Mouse (Mus musculus): ENCODE results near the gene Gpc6. TPM values are rescaled to one million over a fixed set of nuclear protein-coding genes. Genes with fewer than 3 reads are reported as not detected.
A peak's percentile ranks its signal among the peaks of the same experiment; 100 is the strongest.

Gene Gpc6
- total RNA-seq, 4 experiments from 2014 or later: 7.7 to 10.5 (median 9.2) TPM

- DNase-seq (ENCODE audit: low spot score): no peak
Measured at GRCm38 (mm10) chr14:117708817-117709216, 783.7 kb downstream of the Gpc6 start.

- peak; percentile 77 for DNase-seq (ENCODE audit: low spot score)
Measured at GRCm38 (mm10) chr14:117710463-117710911, 785.4 kb downstream of the Gpc6 start.

GRCm38 (mm10) chr14:117712311-117712710 is 787.2 kb downstream of the Gpc6 start:
- peak; percentile 35 for DNase-seq (ENCODE audit: low spot score)

GRCm38 (mm10) chr14:117714165-117714564 is 789.0 kb downstream of the Gpc6 start:
- no peak for DNase-seq (ENCODE audit: low spot score)

GRCm38 (mm10) chr14:117716305-117716704 is 791.2 kb downstream of the Gpc6 start:
- no peak for DNase-seq (ENCODE audit: low spot score)

GRCm38 (mm10) chr14:117728741-117729140 is 803.6 kb downstream of the Gpc6 start:
- DNase-seq (ENCODE audit: low spot score): no peak

- DNase-seq (ENCODE audit: low spot score): no peak
Measured at GRCm38 (mm10) chr14:117755231-117755630, 830.1 kb downstream of the Gpc6 start.

- no peak for DNase-seq (ENCODE audit: low spot score)
Measured at GRCm38 (mm10) chr14:117756505-117756904, 831.4 kb downstream of the Gpc6 start.

- no peak for DNase-seq (ENCODE audit: low spot score)
Measured at GRCm38 (mm10) chr14:117757790-117758358, 832.8 kb downstream of the Gpc6 start.

- no peak for DNase-seq (ENCODE audit: low spot score)
Measured at GRCm38 (mm10) chr14:117760830-117761517, 835.9 kb downstream of the Gpc6 start.

GRCm38 (mm10) chr14:117762934-117763333 is 837.8 kb downstream of the Gpc6 start:
- DNase-seq (ENCODE audit: low spot score): no peak

- DNase-seq (ENCODE audit: low spot score): peak; percentile 5
Measured at GRCm38 (mm10) chr14:117767861-117768260, 842.7 kb downstream of the Gpc6 start.

GRCm38 (mm10) chr14:117768697-117769096 is 843.6 kb downstream of the Gpc6 start:
- no peak for DNase-seq (ENCODE audit: low spot score)

- DNase-seq (ENCODE audit: low spot score): no peak
Measured at GRCm38 (mm10) chr14:117773373-117773772, 848.3 kb downstream of the Gpc6 start.

GRCm38 (mm10) chr14:117777866-117778500 is 852.9 kb downstream of the Gpc6 start:
- no peak for DNase-seq (ENCODE audit: low spot score)

- DNase-seq (ENCODE audit: low spot score): no peak
Measured at GRCm38 (mm10) chr14:117778538-117779413, 853.7 kb downstream of the Gpc6 start.

GRCm38 (mm10) chr14:117781724-117782123 is 856.6 kb downstream of the Gpc6 start:
- no peak for DNase-seq (ENCODE audit: low spot score)

- no peak for DNase-seq (ENCODE audit: low spot score)
Measured at GRCm38 (mm10) chr14:117783671-117784262, 858.7 kb downstream of the Gpc6 start.

- DNase-seq (ENCODE audit: low spot score): no peak
Measured at GRCm38 (mm10) chr14:117784960-117785359, 859.8 kb downstream of the Gpc6 start.

- DNase-seq (ENCODE audit: low spot score): no peak
Measured at GRCm38 (mm10) chr14:117785507-117786085, 860.5 kb downstream of the Gpc6 start.

- DNase-seq (ENCODE audit: low spot score): no peak
Measured at GRCm38 (mm10) chr14:117786647-117787046, 861.5 kb downstream of the Gpc6 start.

All from heart, adult 8-10 months (tissue).